Comparison of ENCODE assay signal across 10 mouse cellular contexts in genomic region chr13:23913791-23914306, GRCm38 (mm10). TPM values are rescaled to one million over a fixed set of nuclear protein-coding genes. Genes with fewer than 3 reads are reported as not detected.
DNase-seq lines count a peak whose midpoint lies in the region; ATAC-seq lines count a peak whose summit lies in the region.
"Had no signal": no experiment of that assay in that cellular context is flagged by ENCODE, and none has a peak within 500 bp of the region (broad histone marks: within the 10 kb centered on the region; RNA-seq: fewer than 3 reads in every experiment).

No protein-coding gene starts in this region.

- no peak overlapping the region for H3K27ac ChIP-seq in embryonic facial prominence, embryonic 14.5 days (replicated peaks; ENCODE audit: low read depth, low read length)
- H3K27ac ChIP-seq in embryonic facial prominence, embryonic 10.5 days (replicated peaks), result no peak overlapping the region

- no peaks in the 10 kb centered on the region for H3K4me1 ChIP-seq in embryonic facial prominence, embryonic 14.5 days (ENCODE audit: control insufficient read depth, insufficient read depth, low read length)
- no peaks in the 10 kb centered on the region for H3K4me1 ChIP-seq in embryonic facial prominence, embryonic 10.5 days

- intact Hi-C loops in left cerebral cortex, postnatal 14 days (cut with DNase I), result no loop called here

- no peaks in the 10 kb centered on the region for H3K27me3 ChIP-seq in embryonic facial prominence, embryonic 14.5 days (replicated peaks; ENCODE audit: control insufficient read depth, insufficient read depth, low read length)
- no peaks in the 10 kb centered on the region for H3K27me3 ChIP-seq in embryonic facial prominence, embryonic 10.5 days (replicated peaks; ENCODE audit: low read depth, poor library complexity, severe bottlenecking)

- no peak overlapping the region for H3K4me2 ChIP-seq in embryonic facial prominence, embryonic 14.5 days (ENCODE audit: low read depth, low read length)

- no peak overlapping the region for H3K4me3 ChIP-seq in embryonic facial prominence, embryonic 14.5 days (ENCODE audit: low read depth, low read length)
- no peak overlapping the region for H3K4me3 ChIP-seq in embryonic facial prominence, embryonic 10.5 days

- H3K9ac ChIP-seq in embryonic facial prominence, embryonic 14.5 days (ENCODE audit: low read depth, low read length), result no peak overlapping the region

- WGBS in embryonic facial prominence, embryonic 14.5 days, result 60% methylated on average over 6 of the region's 6 CpGs
- WGBS in embryonic facial prominence, embryonic 10.5 days, result 73% methylated on average over 6 of the region's 6 CpGs

- no peak; the same call in 1 of the 2 replicates for ATAC-seq in embryonic facial prominence, embryonic 14.5 days (ENCODE audit: low read depth)

- no peaks in the 10 kb centered on the region for H3K36me3 ChIP-seq in embryonic facial prominence, embryonic 14.5 days (ENCODE audit: control insufficient read depth, insufficient read depth, low read length)
- H3K36me3 ChIP-seq in embryonic facial prominence, embryonic 10.5 days (replicated peaks), result no peaks in the 10 kb centered on the region

- no peaks in the 10 kb centered on the region for H3K9me3 ChIP-seq in embryonic facial prominence, embryonic 14.5 days (ENCODE audit: control insufficient read depth, low read length)
- no peaks in the 10 kb centered on the region for H3K9me3 ChIP-seq in embryonic facial prominence, embryonic 10.5 days

- DNase-seq in embryonic facial prominence, embryonic 14.5 days (ENCODE audit: low spot score), result peak; percentile 26
- no peak for DNase-seq in embryonic facial prominence, embryonic 10.5 days (ENCODE audit: low spot score)
- DNase-seq in heart, adult 9 months (ENCODE audit: low spot score in 2 of 2), result peak; percentile 39 to 64
- DNase-seq in kidney, postnatal 10 days, result peak; percentile 55
- DNase-seq in retina, postnatal 1 day, result peak; percentile 75
- no peak for DNase-seq in left cerebral cortex, postnatal 14 days (ENCODE audit: low spot score in 2 of 2)
- no peak for DNase-seq in urinary bladder, postnatal 36 days (ENCODE audit: low spot score in 2 of 2)
- no peak for DNase-seq in thymus, postnatal 0 days (ENCODE audit: low spot score)

RNA-seq across cellular contexts. Expression of gene Slc17a4, which starts 1.0 kb away (rescaled TPM):
- 0.10 TPM in 1 of 2 replicates, not detected in the other for polyA plus RNA-seq in embryonic facial prominence, embryonic 14.5 days (2014; fragmentation: Nextera tagmentation; extraction: Ambion mirVana)
- not detected in 2 replicates for polyA plus RNA-seq in embryonic facial prominence, embryonic 10.5 days (2016; fragmentation: Nextera tagmentation; extraction: Ambion mirVana)
- total RNA-seq in left cerebral cortex, postnatal 14 days (2021), result not detected
- 0.10 and 0.23 TPM in 2 replicates for polyA plus RNA-seq in thymus, postnatal 0 days (2015; fragmentation: Nextera tagmentation; extraction: Ambion mirVana)
- total RNA-seq: layer of hippocampus, postnatal 14 days had no signal
- polyA plus RNA-seq: embryonic facial prominence, embryonic 11.5 days had no signal

RNA-seq across cellular contexts. Expression of gene Hist1h2ba, which starts 20.1 kb away (rescaled TPM):
- not detected in 2 replicates for polyA plus RNA-seq in embryonic facial prominence, embryonic 14.5 days (2014; fragmentation: Nextera tagmentation; extraction: Ambion mirVana)
- polyA plus RNA-seq in embryonic facial prominence, embryonic 10.5 days (2016; fragmentation: Nextera tagmentation; extraction: Ambion mirVana), result not detected in 2 replicates
- total RNA-seq in left cerebral cortex, postnatal 14 days (2021), result not detected
- polyA plus RNA-seq in thymus, postnatal 0 days (2015; fragmentation: Nextera tagmentation; extraction: Ambion mirVana), result not detected in 2 replicates
- total RNA-seq: layer of hippocampus, postnatal 14 days had no signal
- polyA plus RNA-seq: embryonic facial prominence, embryonic 11.5 days had no signal

RNA-seq across cellular contexts. Expression of gene Hist1h2aa, which starts 20.4 kb away (rescaled TPM):
- polyA plus RNA-seq in embryonic facial prominence, embryonic 14.5 days (2014; fragmentation: Nextera tagmentation; extraction: Ambion mirVana), result not detected in 2 replicates
- polyA plus RNA-seq in embryonic facial prominence, embryonic 10.5 days (2016; fragmentation: Nextera tagmentation; extraction: Ambion mirVana), result not detected in 2 replicates
- total RNA-seq in left cerebral cortex, postnatal 14 days (2021), result not detected
- polyA plus RNA-seq in thymus, postnatal 0 days (2015; fragmentation: Nextera tagmentation; extraction: Ambion mirVana), result not detected in 2 replicates
- total RNA-seq: layer of hippocampus, postnatal 14 days had no signal
- polyA plus RNA-seq: embryonic facial prominence, embryonic 11.5 days had no signal

RNA-seq across cellular contexts. Expression of gene Slc17a1, which starts 46.3 kb away (rescaled TPM):
- polyA plus RNA-seq in embryonic facial prominence, embryonic 14.5 days (2014; fragmentation: Nextera tagmentation; extraction: Ambion mirVana), result not detected in 2 replicates
- polyA plus RNA-seq in embryonic facial prominence, embryonic 10.5 days (2016; fragmentation: Nextera tagmentation; extraction: Ambion mirVana), result not detected in 2 replicates
- not detected for total RNA-seq in left cerebral cortex, postnatal 14 days (2021)
- 0.09 and 0.13 TPM in 2 replicates for polyA plus RNA-seq in thymus, postnatal 0 days (2015; fragmentation: Nextera tagmentation; extraction: Ambion mirVana)
- total RNA-seq: layer of hippocampus, postnatal 14 days had no signal
- polyA plus RNA-seq: embryonic facial prominence, embryonic 11.5 days had no signal

Comparison
In these comparisons a context has a peak if more than half of its experiments do, and no peak if none do; other contexts are left out.
1. DNase-seq: peak in embryonic facial prominence, embryonic 14.5 days (single experiment), heart, adult 9 months (2 of 2), kidney, postnatal 10 days (single experiment) and retina, postnatal 1 day (single experiment); none in embryonic facial prominence, embryonic 10.5 days (single experiment), left cerebral cortex, postnatal 14 days (0 of 2), urinary bladder, postnatal 36 days (0 of 2) and thymus, postnatal 0 days (single experiment).